Mouse (Mus musculus) fat pad, adult 2 months (tissue): ENCODE results near the gene Hlcs.

Source experiments
- DNase-seq: peaks from one replicate; pipeline ENCODE4 v3.0.0-alpha.2; 2011; ENCODE audit warnings: low read depth, low spot score; ENCODE audit errors: extremely low read depth

The Hlcs gene

GRCm38 (mm10) chr16:94168655-94169545, 144.5 kb downstream of the Hlcs start:
- no peak for DNase-seq

- no peak for DNase-seq
These were observed 148.4 kb downstream of the Hlcs start for GRCm38 (mm10) chr16:94164978-94165377.

DNA sequence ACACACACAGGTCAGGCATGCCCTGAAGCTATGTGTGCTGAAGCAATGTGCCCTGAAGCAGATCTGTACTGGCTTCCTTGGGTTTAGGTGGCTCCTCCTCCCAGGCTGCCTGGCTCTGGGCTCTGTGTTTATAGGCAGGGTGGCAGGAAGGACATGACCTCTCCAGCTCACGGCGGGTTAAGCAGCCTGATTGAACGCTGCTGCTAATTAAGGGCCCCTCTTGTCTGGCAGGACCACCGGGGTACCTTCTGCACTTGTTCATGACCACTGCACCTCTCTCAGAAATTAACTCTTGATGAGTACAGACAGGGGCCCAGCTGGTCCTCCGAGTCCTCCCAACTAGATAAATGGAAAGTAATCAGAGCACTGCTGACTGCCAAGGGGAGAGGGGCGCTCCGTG, 149.1 kb downstream of the Hlcs start:
- no peak for DNase-seq

DNA sequence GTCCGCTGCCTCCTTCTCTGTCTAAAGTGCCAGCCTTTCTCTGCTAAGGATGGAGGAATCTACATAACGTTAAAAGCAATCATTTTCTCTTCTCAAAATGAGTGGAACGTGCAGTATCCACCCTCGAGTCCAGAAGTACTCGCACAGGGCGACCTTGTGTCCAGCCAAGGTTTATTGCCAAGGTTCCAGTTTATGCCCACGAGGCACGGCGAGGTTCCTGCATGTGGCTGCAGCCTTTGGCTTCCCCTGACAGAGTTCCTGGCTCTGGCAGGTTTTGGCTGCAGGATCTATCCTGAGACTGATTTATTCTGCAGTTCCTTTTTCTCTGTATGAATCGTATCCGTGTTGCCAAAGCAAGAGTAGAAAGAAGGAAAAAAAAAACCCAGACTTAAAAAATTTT, 150.3 kb downstream of the Hlcs start:
- no peak for DNase-seq

GRCm38 (mm10) chr16:94162000-94162399, 151.4 kb downstream of the Hlcs start:
- DNase-seq = no peak

DNA sequence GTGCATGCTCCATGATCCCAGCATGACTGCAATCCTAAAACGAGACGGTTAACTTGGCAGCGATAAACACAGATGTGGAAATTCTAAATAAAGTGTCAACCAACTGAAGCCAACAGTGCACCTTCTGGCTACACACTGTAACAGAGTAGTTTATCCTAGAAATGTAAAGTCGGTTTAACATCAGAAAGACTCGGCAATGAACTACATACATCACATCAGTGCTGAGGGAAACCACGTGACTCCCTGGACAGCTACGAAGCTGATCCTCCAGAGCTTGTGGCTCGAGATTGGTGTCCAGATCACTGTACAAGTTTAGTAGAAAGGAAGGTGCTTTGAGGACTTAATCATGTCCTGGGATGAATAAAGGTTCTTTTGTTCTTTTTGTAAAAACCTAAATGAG, 155.6 kb downstream of the Hlcs start:
- DNase-seq = no peak

DNA sequence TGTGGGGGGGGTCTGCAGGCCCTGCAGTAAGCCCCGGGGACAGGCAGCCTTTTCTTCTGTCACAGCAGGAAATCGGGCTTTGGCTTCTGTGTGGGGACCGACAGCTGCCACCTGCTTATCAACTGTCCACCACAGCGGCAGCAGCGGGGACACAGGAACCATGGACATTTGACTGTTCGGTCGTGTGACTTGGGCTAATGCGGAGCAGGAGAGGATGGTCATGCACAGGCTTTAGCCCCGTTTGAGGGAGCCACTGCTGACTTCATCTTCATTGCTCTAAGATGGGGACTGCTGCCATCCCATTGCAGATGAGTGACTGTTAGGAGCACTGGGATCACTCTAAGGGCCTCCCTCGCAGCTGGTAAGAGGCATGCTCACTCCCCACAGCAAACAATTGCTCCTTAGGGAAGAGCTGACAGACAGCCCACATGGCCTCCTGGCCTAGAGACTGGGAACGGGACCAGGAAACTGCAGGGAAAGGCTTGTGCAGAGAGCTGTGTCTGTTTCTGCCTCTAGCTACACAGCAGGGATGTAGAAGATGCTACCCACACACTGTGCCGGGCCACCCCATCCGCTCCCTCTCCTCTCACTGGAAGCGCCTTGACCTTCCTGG, 158.2 kb downstream of the Hlcs start:
- no peak for DNase-seq

GRCm38 (mm10) chr16:94150125-94151103, 163.0 kb downstream of the Hlcs start:
- no peak for DNase-seq

GRCm38 (mm10) chr16:94148139-94148538, 165.2 kb downstream of the Hlcs start:
- no peak for DNase-seq

DNA sequence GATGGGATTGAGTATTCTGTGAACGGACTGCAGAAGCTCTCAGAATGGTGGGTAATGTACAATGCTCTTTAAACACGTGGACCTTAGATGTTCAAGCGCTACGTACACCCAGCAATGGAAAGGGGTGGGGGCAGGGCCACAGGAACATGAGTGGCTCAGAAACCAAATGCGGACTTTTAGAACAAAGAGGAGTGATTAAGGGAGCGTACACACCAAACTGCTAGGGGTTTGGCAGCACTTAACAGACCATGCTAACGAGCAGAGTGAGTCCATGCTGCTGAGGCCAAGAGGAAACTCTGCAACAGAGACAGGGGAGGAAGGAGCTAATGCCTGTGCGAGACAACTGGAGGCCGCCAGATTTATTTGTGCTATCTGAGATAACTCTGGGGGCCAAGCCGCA, 170.0 kb downstream of the Hlcs start:
- DNase-seq = no peak

DNA sequence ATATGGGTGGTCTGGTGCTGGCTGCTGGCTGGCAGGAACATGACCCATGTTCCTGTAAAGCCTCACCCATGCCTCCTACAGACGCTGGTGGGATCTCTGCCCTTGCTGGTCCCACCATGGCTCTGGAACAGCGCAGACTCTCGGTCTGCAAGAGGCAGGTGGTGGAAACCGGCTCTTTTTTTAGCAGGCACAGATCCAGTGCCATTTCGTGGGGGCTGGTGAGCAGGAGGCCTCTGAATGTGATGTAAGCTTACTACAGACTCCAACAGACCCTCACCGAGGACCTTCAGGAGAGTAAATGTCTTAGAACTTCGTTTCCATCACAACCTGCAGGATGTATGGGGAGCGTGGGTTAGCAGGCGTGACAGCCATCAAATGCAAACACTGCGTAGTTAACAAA, 172.6 kb downstream of the Hlcs start:
- DNase-seq = no peak

GRCm38 (mm10) chr16:94134218-94134617, 179.2 kb downstream of the Hlcs start:
- DNase-seq = no peak

DNA sequence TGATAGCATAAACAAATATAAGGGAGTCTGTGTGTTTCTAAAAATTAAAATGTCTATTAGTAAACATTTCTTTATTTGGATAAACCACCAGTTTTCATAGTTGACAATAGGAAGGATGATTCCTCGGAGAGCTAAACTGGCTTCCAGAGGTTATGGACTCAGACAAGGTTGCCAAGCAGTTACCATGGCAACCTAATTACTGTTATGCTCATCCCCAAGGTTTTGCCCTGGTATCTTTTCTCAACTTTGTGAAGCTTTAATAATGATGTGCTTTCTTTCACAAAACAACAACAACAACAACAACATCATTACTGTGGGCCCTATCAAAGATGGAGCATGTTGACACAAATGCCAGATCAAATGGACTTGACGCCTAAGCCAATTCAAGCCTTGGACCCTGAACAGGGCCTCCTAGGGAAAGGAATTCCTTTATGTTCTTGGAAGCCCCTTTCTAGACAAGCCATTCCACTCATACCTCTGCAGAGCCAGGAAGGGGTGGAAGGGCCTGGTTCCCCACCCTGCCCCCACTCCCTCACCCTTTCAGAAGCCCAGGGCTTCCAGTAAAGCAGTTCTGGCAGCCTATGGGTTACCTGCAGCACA, 185.0 kb downstream of the Hlcs start:
- no peak for DNase-seq

DNA sequence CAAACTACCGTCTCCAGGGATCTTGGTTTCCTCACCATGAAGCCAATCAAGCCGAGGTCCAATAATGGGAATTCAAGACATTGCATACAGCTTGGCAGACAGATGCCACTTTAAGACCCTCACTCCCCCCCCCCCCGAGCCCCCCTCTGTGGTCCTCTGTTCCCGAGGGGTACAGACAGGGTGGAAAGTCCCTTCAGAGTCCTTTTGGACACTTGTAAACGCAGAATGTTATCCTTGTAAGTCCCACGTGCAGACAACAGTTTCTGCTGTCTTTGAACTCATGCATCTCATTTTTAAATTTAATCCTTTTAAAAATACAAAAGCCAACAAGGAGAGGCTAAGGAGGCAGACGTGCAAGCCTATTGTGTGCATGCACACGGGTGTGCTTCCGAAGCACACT, 187.2 kb downstream of the Hlcs start:
- DNase-seq = no peak

GRCm38 (mm10) chr16:94125172-94125981, 188.0 kb downstream of the Hlcs start:
- DNase-seq = no peak

DNA sequence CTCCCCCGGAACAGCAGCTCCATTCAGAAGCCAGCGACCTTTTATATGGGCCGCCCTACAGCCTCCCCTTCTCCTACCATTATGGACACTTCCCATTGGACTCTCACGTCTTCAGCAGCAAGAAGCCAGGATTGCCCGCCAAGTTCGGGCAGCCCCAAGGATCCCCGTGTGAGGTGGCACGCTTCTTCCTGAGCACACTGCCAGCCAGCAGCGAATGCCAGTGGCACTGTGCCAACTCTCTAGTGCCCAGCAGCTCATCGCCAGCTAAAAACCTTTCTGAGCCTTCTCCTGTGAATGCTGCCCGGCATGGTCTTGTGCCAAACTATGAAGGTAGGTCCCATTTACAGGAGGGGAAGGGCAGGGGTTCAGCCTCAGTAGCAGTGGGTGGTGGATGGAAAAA, 190.1 kb downstream of the Hlcs start:
- DNase-seq = no peak

- DNase-seq = no peak
These were observed 191.0 kb downstream of the Hlcs start for GRCm38 (mm10) chr16:94122347-94122746.

- DNase-seq = no peak
These were observed 195.0 kb downstream of the Hlcs start for GRCm38 (mm10) chr16:94118394-94118793.

- no peak for DNase-seq
These were observed 196.0 kb downstream of the Hlcs start for GRCm38 (mm10) chr16:94117333-94117732.

- no peak for DNase-seq
These were observed 198.7 kb downstream of the Hlcs start for GRCm38 (mm10) chr16:94114693-94115092.
